Mouse (Mus musculus): ENCODE results near the gene Frmd3. TPM values are rescaled to one million over a fixed set of nuclear protein-coding genes. Genes with fewer than 3 reads are reported as not detected.
"Not testable (repeated sequence)": the region's sequence is repeated elsewhere in the genome, so short reads cannot be mapped to it uniquely, and the experiment has no call there.

The Frmd3 gene
- polyA plus RNA-seq, 1 experiment from 2014 or later = 1.4 TPM

DNA sequence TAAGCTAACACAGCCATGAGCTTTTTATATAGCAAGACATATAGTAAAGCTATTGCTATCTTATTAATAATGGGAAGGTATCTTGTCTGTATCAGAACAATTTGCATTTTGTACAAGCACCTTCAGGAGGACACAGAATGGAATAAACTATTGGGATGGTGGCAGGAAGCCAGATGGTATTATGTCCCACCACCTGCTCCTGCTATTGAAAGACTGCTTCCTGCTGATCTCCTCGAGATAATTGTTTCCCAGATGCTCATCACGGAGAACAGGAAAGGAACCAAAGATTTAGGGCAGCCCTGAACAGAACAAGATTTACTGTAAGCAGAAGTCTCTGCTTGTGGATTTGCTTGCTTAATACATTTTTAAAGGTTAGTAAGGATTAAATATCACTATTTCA, 63.5 kb downstream of the Frmd3 start:
- ATAC-seq (ENCODE audit: insufficient number of reproducible peaks, low FRiP score, low TSS enrichment, low read depth) (no peak), DNase-seq (ENCODE audit: low spot score) (no peak)
- Histone ChIP-seq H3K27me3 (ENCODE audit: control insufficient read depth, insufficient read depth, low read length) (no peaks in the 10 kb centered on the region), H3K4me1 (ENCODE audit: control insufficient read depth, insufficient read depth, low read length) (no peaks in the 10 kb centered on the region), H3K4me2 (ENCODE audit: low read depth, severe bottlenecking) (no peak overlapping the region), H3K27ac (replicated peaks; ENCODE audit: low read depth, low read length) (no peak overlapping the region), H3K4me3 (ENCODE audit: low read depth, low read length) (no peak overlapping the region), H3K9me3 (ENCODE audit: control insufficient read depth, low read length) (no peaks in the 10 kb centered on the region), H3K9ac (ENCODE audit: low read length) (no peak overlapping the region), H3K36me3 (ENCODE audit: control insufficient read depth, insufficient read depth, low read length) (no peaks in the 10 kb centered on the region)
- WGBS = 50% methylated on average over 2 of the region's 2 CpGs

DNA sequence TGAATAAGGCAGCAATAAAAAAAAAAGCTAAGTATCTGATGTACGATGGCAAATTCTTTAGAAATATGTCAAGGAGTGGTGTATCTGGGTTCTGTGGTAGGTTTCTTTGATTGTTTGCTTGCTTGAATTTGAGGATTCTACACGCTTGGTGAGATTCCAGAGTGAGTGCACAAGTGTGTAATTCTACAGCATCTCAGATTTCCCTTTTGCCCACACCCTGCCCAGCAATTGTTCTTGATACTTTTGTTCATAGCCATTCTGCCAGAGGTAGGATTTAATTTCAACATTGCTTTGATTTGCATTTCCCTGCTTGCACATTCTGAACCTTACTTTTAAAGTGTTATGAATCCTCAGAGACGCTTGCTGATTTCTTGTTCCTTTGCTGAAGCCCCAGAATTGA, 97.6 kb downstream of the Frmd3 start:
- Histone ChIP-seq H3K9ac (ENCODE audit: low read length) (no peak overlapping the region), H3K27me3 (ENCODE audit: control insufficient read depth, insufficient read depth, low read length) (no peaks in the 10 kb centered on the region), H3K4me2 (ENCODE audit: low read depth, severe bottlenecking) (no peak overlapping the region), H3K9me3 (ENCODE audit: control insufficient read depth, low read length) (no peaks in the 10 kb centered on the region), H3K27ac (replicated peaks; ENCODE audit: low read depth, low read length) (no peak overlapping the region), H3K36me3 (ENCODE audit: control insufficient read depth, insufficient read depth, low read length) (no peaks in the 10 kb centered on the region), H3K4me1 (ENCODE audit: control insufficient read depth, insufficient read depth, low read length) (no peaks in the 10 kb centered on the region), H3K4me3 (ENCODE audit: low read depth, low read length) (no peak overlapping the region)
- DNase-seq (ENCODE audit: low spot score) = no peak
- ATAC-seq (ENCODE audit: insufficient number of reproducible peaks, low FRiP score, low TSS enrichment, low read depth) = no peak
- WGBS = 81% methylated on average over 3 of the region's 3 CpGs

DNA sequence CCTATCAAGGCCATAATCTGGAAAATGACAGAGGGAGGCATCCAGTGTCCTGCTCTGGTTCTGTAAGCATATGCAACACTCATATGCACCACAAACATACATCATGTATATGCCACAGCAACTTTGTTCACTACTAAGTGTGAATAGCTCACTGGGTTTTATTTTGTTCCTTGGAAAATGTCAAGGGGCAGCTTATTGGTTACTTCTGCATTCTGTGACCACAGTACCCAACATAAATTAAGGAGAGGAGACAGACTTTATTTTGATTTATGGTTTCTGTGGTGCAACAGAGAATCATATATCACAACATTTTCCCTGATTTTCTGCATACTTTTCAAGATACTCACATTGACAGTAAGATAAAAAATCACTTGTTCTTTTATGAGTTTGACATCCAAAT, 178.3 kb downstream of the Frmd3 start:
- ATAC-seq (ENCODE audit: insufficient number of reproducible peaks, low FRiP score, low TSS enrichment, low read depth) = no peak
- Histone ChIP-seq H3K4me2 (ENCODE audit: low read depth, severe bottlenecking) (no peak overlapping the region), H3K4me1 (ENCODE audit: control insufficient read depth, insufficient read depth, low read length) (no peaks in the 10 kb centered on the region), H3K36me3 (ENCODE audit: control insufficient read depth, insufficient read depth, low read length) (no peaks in the 10 kb centered on the region), H3K4me3 (ENCODE audit: low read depth, low read length) (no peak overlapping the region), H3K27ac (replicated peaks; ENCODE audit: low read depth, low read length) (no peak overlapping the region), H3K27me3 (ENCODE audit: control insufficient read depth, insufficient read depth, low read length) (no peaks in the 10 kb centered on the region), H3K9ac (ENCODE audit: low read length) (no peak overlapping the region), H3K9me3 (ENCODE audit: control insufficient read depth, low read length) (no peaks in the 10 kb centered on the region)
- DNase-seq (ENCODE audit: low spot score) = no peak

DNA sequence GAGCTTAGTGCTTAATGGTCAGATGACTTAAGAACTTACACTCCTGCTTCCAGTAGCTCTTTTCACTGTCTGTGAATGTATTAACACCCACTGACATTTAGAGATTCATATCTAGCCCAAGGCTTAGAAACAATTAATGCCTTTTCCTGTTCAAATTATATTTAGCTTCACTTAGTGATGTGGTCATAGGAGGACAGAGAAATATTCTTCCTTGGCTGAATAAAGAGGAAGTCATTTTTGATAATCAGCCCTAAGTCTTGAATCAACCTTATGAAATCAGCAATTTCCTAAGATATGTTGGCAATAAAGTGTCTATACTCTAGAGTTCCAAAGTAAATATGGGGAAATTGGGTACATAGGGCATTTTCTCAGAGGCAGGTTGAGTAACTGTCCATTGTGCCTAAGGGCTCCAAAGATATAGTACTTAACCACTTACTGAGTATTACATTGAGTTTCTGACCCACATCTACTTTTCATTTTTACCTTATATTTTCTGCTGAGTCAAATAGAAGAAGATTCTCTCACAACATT, 188.1 kb downstream of the Frmd3 start:
- no peaks in the 10 kb centered on the region for H3K27me3 ChIP-seq (ENCODE audit: control insufficient read depth, insufficient read depth, low read length)

DNA sequence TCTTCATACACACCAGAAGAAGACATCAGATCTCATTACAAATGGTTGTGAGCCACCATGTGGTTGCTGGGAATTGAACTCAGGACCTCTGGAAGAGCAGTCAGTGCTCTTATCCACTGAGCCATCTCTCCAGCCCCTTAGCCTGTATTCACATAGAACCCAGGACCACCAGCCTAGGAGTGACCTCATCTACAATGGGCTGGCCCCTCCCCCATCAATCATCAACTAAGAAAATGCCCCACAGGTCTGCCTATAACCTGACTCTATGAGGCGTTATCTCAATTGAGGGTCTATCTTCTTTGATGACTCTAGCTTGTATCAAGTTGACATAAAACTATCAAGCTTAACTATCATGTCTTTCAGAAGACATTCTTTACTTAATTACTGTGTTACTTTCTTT, 208.5 kb downstream of the Frmd3 start:
- H3K9ac ChIP-seq (ENCODE audit: low read length); H3K9me3 ChIP-seq (ENCODE audit: control insufficient read depth, low read length); H3K36me3 ChIP-seq (ENCODE audit: control insufficient read depth, insufficient read depth, low read length); ATAC-seq (ENCODE audit: insufficient number of reproducible peaks, low FRiP score, low TSS enrichment, low read depth); H3K27me3 ChIP-seq (ENCODE audit: control insufficient read depth, insufficient read depth, low read length); H3K27ac ChIP-seq (replicated peaks; ENCODE audit: low read depth, low read length); H3K4me1 ChIP-seq (ENCODE audit: control insufficient read depth, insufficient read depth, low read length); H3K4me2 ChIP-seq (ENCODE audit: low read depth, severe bottlenecking); DNase-seq (ENCODE audit: low spot score); H3K4me3 ChIP-seq (ENCODE audit: low read depth, low read length): not testable (repeated sequence)
- WGBS = 88% methylated on average over 1 of the region's 1 CpGs

More for the DNA sequence above, 188.1 kb downstream of the Frmd3 start:
- Histone ChIP-seq H3K4me1 (ENCODE audit: control insufficient read depth, insufficient read depth, low read length) (no peaks in the 10 kb centered on the region), H3K4me2 (ENCODE audit: low read depth, severe bottlenecking) (no peak overlapping the region), H3K9ac (ENCODE audit: low read length) (no peak overlapping the region), H3K9me3 (ENCODE audit: control insufficient read depth, low read length) (no peaks in the 10 kb centered on the region), H3K27ac (replicated peaks; ENCODE audit: low read depth, low read length) (no peak overlapping the region), H3K4me3 (ENCODE audit: low read depth, low read length) (no peak overlapping the region), H3K36me3 (ENCODE audit: control insufficient read depth, insufficient read depth, low read length) (no peaks in the 10 kb centered on the region)
- DNase-seq (ENCODE audit: low spot score) = no peak
- no peak for ATAC-seq (ENCODE audit: insufficient number of reproducible peaks, low FRiP score, low TSS enrichment, low read depth)

DNA sequence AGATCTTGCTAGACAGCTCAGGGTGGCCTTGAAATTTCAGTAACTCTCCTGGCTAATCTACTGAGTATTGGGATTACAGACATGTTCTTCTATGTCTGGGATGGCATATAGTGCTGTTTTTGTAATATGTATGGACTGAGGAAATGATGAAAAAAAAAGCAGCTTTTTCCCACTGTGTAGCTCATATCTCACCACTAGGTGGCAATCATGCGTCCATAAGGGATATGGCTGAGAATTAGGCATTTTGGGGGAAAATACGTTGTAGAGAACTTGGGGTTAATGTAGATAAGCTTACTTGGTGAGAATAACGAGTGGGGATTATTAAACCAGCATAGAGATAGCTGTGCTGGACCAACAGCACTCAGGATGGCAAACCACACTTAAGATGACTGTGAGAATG, 209.1 kb downstream of the Frmd3 start:
- Histone ChIP-seq H3K27me3 (ENCODE audit: control insufficient read depth, insufficient read depth, low read length) (no peaks in the 10 kb centered on the region), H3K4me1 (ENCODE audit: control insufficient read depth, insufficient read depth, low read length) (no peaks in the 10 kb centered on the region), H3K9ac (ENCODE audit: low read length) (no peak overlapping the region), H3K36me3 (ENCODE audit: control insufficient read depth, insufficient read depth, low read length) (no peaks in the 10 kb centered on the region), H3K27ac (replicated peaks; ENCODE audit: low read depth, low read length) (no peak overlapping the region), H3K4me2 (ENCODE audit: low read depth, severe bottlenecking) (no peak overlapping the region), H3K4me3 (ENCODE audit: low read depth, low read length) (no peak overlapping the region), H3K9me3 (ENCODE audit: control insufficient read depth, low read length) (no peaks in the 10 kb centered on the region)
- ATAC-seq (ENCODE audit: insufficient number of reproducible peaks, low FRiP score, low TSS enrichment, low read depth) (no peak), DNase-seq (ENCODE audit: low spot score) (no peak)
- 33% methylated on average over 3 of the region's 3 CpGs for WGBS

DNA sequence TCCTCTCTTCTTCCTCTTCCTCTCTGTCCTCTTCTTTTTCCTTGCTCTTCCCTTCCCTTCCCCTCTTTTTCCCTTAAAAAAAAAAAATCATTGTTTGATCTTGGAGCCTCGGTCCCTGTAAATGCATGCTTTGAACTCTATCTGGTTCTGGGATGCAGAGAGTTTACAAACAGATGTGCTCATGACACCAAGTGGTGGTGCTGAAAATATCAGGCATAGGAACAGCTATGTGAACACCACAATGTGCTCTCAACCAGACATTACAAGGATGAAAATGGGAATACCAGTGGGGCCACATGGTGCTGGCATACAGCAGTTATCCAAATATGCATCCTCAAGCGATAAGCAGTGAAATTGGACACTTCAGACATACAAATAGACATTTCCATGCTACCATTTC, 211.0 kb downstream of the Frmd3 start:
- no peak overlapping the region for H3K4me3 ChIP-seq (ENCODE audit: low read depth, low read length)
- no peak overlapping the region for H3K27ac ChIP-seq (replicated peaks; ENCODE audit: low read depth, low read length)

DNA sequence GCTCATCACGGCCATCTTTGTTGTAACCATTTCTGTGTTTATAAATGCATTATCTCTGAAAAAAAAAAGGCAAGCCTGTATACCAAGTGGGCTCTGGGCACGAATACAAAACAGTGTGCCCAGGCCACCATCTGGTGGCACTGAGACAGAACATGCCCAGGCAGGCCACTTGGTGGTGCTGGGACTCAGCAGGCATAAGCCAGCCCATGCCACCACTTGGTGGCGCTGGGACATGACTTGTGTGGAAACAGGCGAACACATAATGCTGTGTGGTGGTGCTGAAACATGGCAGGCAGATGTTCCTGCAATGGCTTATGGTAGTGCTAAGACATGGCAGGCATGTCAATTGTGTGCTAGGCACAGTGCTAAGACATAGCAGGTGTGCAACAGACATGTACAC, 217.8 kb downstream of the Frmd3 start:
- Histone ChIP-seq H3K4me1 (ENCODE audit: control insufficient read depth, insufficient read depth, low read length) (no peaks in the 10 kb centered on the region), H3K36me3 (ENCODE audit: control insufficient read depth, insufficient read depth, low read length) (no peaks in the 10 kb centered on the region), H3K27ac (replicated peaks; ENCODE audit: low read depth, low read length) (no peak overlapping the region), H3K9me3 (ENCODE audit: control insufficient read depth, low read length) (no peaks in the 10 kb centered on the region), H3K27me3 (ENCODE audit: control insufficient read depth, insufficient read depth, low read length) (no peaks in the 10 kb centered on the region), H3K4me3 (ENCODE audit: low read depth, low read length) (no peak overlapping the region), H3K4me2 (ENCODE audit: low read depth, severe bottlenecking) (no peak overlapping the region), H3K9ac (ENCODE audit: low read length) (no peak overlapping the region)
- 79% methylated on average over 4 of the region's 4 CpGs for WGBS
- ATAC-seq (ENCODE audit: insufficient number of reproducible peaks, low FRiP score, low TSS enrichment, low read depth) = 0 out of 2 replicates have a peak, but pooled peaks have one; percentile 27
- no peak for DNase-seq (ENCODE audit: low spot score)

More for the DNA sequence above, 211.0 kb downstream of the Frmd3 start:
- Histone ChIP-seq H3K9me3 (ENCODE audit: control insufficient read depth, low read length) (no peaks in the 10 kb centered on the region), H3K36me3 (ENCODE audit: control insufficient read depth, insufficient read depth, low read length) (no peaks in the 10 kb centered on the region), H3K4me2 (ENCODE audit: low read depth, severe bottlenecking) (no peak overlapping the region), H3K4me1 (ENCODE audit: control insufficient read depth, insufficient read depth, low read length) (no peaks in the 10 kb centered on the region), H3K9ac (ENCODE audit: low read length) (no peak overlapping the region), H3K27me3 (ENCODE audit: control insufficient read depth, insufficient read depth, low read length) (no peaks in the 10 kb centered on the region)
- no peak for ATAC-seq (ENCODE audit: insufficient number of reproducible peaks, low FRiP score, low TSS enrichment, low read depth)
- WGBS = 69% methylated on average over 2 of the region's 2 CpGs
- DNase-seq (ENCODE audit: low spot score) = no peak

DNA sequence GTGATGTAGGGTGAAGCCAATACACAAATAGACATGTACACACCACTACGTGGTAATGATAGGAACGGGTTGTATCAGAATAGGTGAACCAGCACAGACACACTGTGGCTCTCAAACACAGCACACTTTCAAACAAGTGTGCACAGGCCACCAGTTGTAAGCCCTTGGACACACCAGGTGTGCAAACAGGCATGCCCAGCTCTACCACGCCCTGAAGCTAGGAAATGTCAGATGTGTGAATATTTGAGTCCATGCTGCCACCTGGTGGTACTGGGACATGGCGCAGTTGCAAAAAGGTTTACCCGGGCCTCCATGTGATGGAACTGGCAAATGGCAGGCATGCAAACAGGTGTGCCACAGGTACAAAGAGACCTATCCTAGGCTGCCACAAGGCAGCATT, 218.2 kb downstream of the Frmd3 start:
- Histone ChIP-seq H3K27ac (replicated peaks; ENCODE audit: low read depth, low read length) (no peak overlapping the region), H3K4me1 (ENCODE audit: control insufficient read depth, insufficient read depth, low read length) (no peaks in the 10 kb centered on the region), H3K9me3 (ENCODE audit: control insufficient read depth, low read length) (no peaks in the 10 kb centered on the region), H3K4me3 (ENCODE audit: low read depth, low read length) (no peak overlapping the region), H3K36me3 (ENCODE audit: control insufficient read depth, insufficient read depth, low read length) (no peaks in the 10 kb centered on the region), H3K27me3 (ENCODE audit: control insufficient read depth, insufficient read depth, low read length) (no peaks in the 10 kb centered on the region), H3K9ac (ENCODE audit: low read length) (no peak overlapping the region), H3K4me2 (ENCODE audit: low read depth, severe bottlenecking) (no peak overlapping the region)
- DNase-seq (ENCODE audit: low spot score) (peak; percentile 74), ATAC-seq (ENCODE audit: insufficient number of reproducible peaks, low FRiP score, low TSS enrichment, low read depth) (0 out of 2 replicates have a peak, but pooled peaks have one; percentile 22)
- 75% methylated on average over 5 of the region's 5 CpGs for WGBS

All from limb, embryonic 11.5 days (tissue).